Mouse (Mus musculus) stomach, embryonic 14.5 days (tissue): ENCODE data around the gene Gsc. TPM values are rescaled to one million over a fixed set of nuclear protein-coding genes. Genes with fewer than 3 reads are reported as not detected.
"Not testable (repeated sequence)": the region's sequence is repeated elsewhere in the genome, so short reads cannot be mapped to it uniquely, and the experiment has no call there.

Experiments used
- ATAC-seq: fragments of 200-750 bp; cut with Nextera tagmentation; 2 replicates; pipeline ENCODE4 v1.8.0; 2017; ENCODE audit warnings: low read depth, moderate TSS enrichment; ENCODE audit not compliant: insufficient number of reproducible peaks, insufficient read depth, low FRiP score
- H3K27ac ChIP-seq: fragments of 300-500 bp; sonication (generic); 2 replicates; pipeline ENCODE4 v1.5.1; 2014; ENCODE audit warnings: mild to moderate bottlenecking, low read length, moderate library complexity, mixed read lengths
- H3K27me3 ChIP-seq: fragments of 300-500 bp; sonication (generic); 2 replicates; pipeline ENCODE4 v1.6.1; 2014; ENCODE audit warnings: low read length, control low read depth, mixed read lengths; ENCODE audit not compliant: control insufficient read depth, insufficient read depth
- H3K36me3 ChIP-seq: fragments of 300-500 bp; sonication (generic); 2 replicates; pipeline ENCODE4 v1.6.1; 2014; ENCODE audit warnings: mild to moderate bottlenecking, control low read depth, low read length, moderate library complexity, mixed read lengths; ENCODE audit not compliant: control insufficient read depth, insufficient read depth
- H3K4me1 ChIP-seq: fragments of 300-500 bp; sonication (generic); 2 replicates; pipeline ENCODE4 v1.6.1; 2014; ENCODE audit warnings: low read length, control low read depth, mixed read lengths; ENCODE audit not compliant: control insufficient read depth, insufficient read depth
- H3K4me2 ChIP-seq: fragments of 300-500 bp; sonication (generic); replicated peaks from 2 replicates; pipeline ENCODE4 v1.6.1; 2014; ENCODE audit warnings: low read depth, low read length, control low read depth
- H3K4me3 ChIP-seq: fragments of 300-500 bp; sonication (generic); 2 replicates; pipeline ENCODE4 v1.5.1; 2014; ENCODE audit warnings: low read depth, low read length, control low read depth
- H3K9ac ChIP-seq: fragments of 300-500 bp; sonication (generic); replicated peaks from 2 replicates; pipeline ENCODE4 v1.6.1; 2014; ENCODE audit warnings: low read depth, mild to moderate bottlenecking, control low read depth, low read length, moderate library complexity, mixed read lengths
- H3K9me3 ChIP-seq: fragments of 300-500 bp; sonication (generic); 2 replicates; pipeline ENCODE4 v1.6.1; 2016; ENCODE audit warnings: low read depth, low read length, control low read depth; ENCODE audit not compliant: control insufficient read depth
- WGBS: fragments of 180-500 bp; shearing (Covaris S2); extraction: QIAGEN DNeasy Blood & Tissue Kit; methylation state at CpG from one replicate; pipeline ENCODE4 v1.1.7; 2014; 5-methylcytosine and 5-hydroxymethylcytosine counted together
- polyA plus RNA-seq: library from polyadenylated mRNA; unstranded; fragments of >200 nt; fragmentation: Nextera tagmentation; extraction: Ambion mirVana; gene quantifications from 2 replicates; pipeline ENCODE4 v1.2.1, GENCODE M21; 2014

Gene Gsc
- polyA plus RNA-seq, 1 experiment from 2014 or later = 1.9 TPM

DNA sequence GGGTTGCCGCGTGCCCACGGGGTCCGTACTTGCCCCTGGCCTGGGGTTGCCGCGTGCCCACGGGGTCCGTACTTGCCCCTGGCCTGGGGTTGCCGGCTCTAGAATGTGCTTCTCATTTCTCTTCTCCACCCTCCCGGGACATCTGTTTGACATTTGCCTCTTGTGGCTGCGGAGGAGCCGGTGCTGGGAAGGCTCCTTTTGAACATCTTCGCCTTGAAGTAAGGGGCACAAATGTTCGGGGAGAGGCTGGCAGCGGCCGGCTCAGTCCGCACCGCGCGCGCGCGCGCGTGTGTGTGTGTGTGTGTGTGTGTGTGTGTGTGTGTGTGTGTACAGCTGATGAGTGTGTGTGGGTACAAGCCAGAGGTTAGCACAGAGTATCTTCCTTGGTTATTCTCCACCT, 26.1 kb downstream of the Gsc start:
- not testable (repeated sequence) for H3K9ac ChIP-seq, H3K4me2 ChIP-seq, H3K36me3 ChIP-seq, H3K27ac ChIP-seq, ATAC-seq, H3K27me3 ChIP-seq, H3K4me1 ChIP-seq, H3K9me3 ChIP-seq, H3K4me3 ChIP-seq
- WGBS = 78% methylated on average over 25 of the region's 25 CpGs

DNA sequence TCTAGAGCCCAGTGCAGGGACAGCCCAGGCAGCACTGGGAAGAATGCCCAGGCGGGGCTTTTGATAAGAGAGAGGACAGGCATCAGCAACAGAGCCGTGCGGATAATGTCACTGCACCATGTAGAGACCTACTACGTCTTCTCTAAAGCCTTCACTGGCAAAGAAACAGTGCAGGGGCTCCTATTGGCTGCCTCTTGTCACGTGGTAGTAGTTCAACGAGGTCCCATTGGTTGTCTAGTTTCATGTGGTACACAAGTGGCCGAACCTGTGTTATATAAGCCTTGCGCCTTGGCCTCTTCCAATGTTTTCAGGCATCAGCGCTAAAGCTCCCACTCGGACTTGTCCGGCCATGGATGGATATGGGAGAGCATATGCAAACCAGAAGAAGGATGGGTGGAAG, 29.4 kb downstream of the Gsc start:
- no peak for ATAC-seq
- Histone ChIP-seq H3K4me3 (no peak overlapping the region), H3K9ac (no peak overlapping the region), H3K36me3 (no peaks in the 10 kb centered on the region), H3K27me3 (no peaks in the 10 kb centered on the region), H3K9me3 (no peaks in the 10 kb centered on the region), H3K4me1 (no peaks in the 10 kb centered on the region), H3K27ac (no peak overlapping the region), H3K4me2 (no peak overlapping the region)
- 86% methylated on average over 11 of the region's 11 CpGs for WGBS

GRCm38 (mm10) chr12:104440087-104440760, 32.9 kb downstream of the Gsc start:
- no peak for ATAC-seq
- Histone ChIP-seq H3K4me1 (no peaks in the 10 kb centered on the region), H3K4me2 (no peak overlapping the region), H3K9me3 (no peaks in the 10 kb centered on the region), H3K9ac (no peak overlapping the region), H3K4me3 (no peak overlapping the region), H3K27ac (no peak overlapping the region), H3K27me3 (no peaks in the 10 kb centered on the region), H3K36me3 (no peaks in the 10 kb centered on the region)
- 10% methylated on average over 22 of the region's 22 CpGs for WGBS

GRCm38 (mm10) chr12:104433951-104434735, 39.0 kb downstream of the Gsc start:
- no peaks in the 10 kb centered on the region for H3K36me3 ChIP-seq
- ATAC-seq = no peak
- no peaks in the 10 kb centered on the region for H3K4me1 ChIP-seq
- no peak overlapping the region for H3K4me2 ChIP-seq
- H3K9me3 ChIP-seq = no peaks in the 10 kb centered on the region
- no peak overlapping the region for H3K9ac ChIP-seq
- 61% methylated on average over 20 of the region's 20 CpGs for whole genome bisulfite sequencing
- H3K4me3 ChIP-seq = no peak overlapping the region
- H3K27me3 ChIP-seq = no peaks in the 10 kb centered on the region
- no peak overlapping the region for H3K27ac ChIP-seq

DNA sequence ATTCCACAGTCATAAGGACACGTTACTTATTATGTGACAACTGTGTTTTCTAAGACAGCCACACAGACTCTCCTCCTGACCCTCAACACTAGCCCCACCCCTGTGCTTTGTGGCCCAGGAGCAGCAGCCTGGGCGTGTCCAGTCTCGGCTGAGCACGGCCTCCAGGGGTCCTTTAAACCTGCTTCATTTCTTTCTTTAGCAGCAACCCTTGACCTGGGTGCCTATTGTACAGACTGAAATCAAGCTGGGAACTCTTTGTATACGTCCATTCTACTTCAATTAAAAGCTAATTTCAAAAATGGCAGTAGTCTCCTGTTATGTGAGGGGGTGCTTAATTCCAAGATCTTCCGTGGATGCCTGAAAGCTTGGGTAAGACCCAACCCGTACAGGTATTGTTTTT, 39.9 kb downstream of the Gsc start:
- Histone ChIP-seq H3K4me3 (no peak overlapping the region), H3K36me3 (no peaks in the 10 kb centered on the region), H3K9ac (no peak overlapping the region), H3K27me3 (no peaks in the 10 kb centered on the region), H3K4me1 (no peaks in the 10 kb centered on the region), H3K9me3 (no peaks in the 10 kb centered on the region), H3K4me2 (no peak overlapping the region), H3K27ac (no peak overlapping the region)
- 53% methylated on average over 7 of the region's 7 CpGs for WGBS
- no peak for ATAC-seq

DNA sequence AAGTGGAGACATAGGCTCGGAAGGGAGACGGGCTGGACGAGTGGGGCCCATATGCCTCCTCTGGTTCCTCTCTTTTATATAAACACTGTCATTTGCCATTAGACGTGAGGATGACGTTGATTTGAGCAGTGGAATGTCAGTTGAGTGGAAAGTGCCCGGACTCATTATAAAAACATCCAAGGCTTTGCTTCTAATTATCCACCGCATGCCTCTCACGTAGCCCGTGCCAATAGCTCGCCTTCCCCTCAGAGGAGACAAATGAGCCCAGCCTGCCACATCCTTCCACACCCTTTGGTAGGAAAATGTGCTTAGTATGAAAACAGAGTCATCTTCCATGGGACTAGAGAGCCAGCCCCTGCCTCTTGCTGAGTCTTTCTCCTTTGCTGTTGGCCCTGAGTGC, 41.8 kb downstream of the Gsc start:
- no peak for ATAC-seq
- no peak overlapping the region for H3K4me2 ChIP-seq
- H3K9ac ChIP-seq = no peak overlapping the region
- WGBS = 57% methylated on average over 10 of the region's 10 CpGs
- no peaks in the 10 kb centered on the region for H3K36me3 ChIP-seq
- H3K9me3 ChIP-seq = no peaks in the 10 kb centered on the region
- no peaks in the 10 kb centered on the region for H3K27me3 ChIP-seq
- no peaks in the 10 kb centered on the region for H3K4me1 ChIP-seq
- H3K4me3 ChIP-seq = no peak overlapping the region
- H3K27ac ChIP-seq = no peak overlapping the region

- H3K4me3 ChIP-seq = no peak overlapping the region
- H3K27ac ChIP-seq = no peak overlapping the region
- no peaks in the 10 kb centered on the region for H3K9me3 ChIP-seq
- no peaks in the 10 kb centered on the region for H3K36me3 ChIP-seq
- H3K27me3 ChIP-seq = no peaks in the 10 kb centered on the region
- H3K9ac ChIP-seq = no peak overlapping the region
- WGBS = 8% methylated on average over 7 of the region's 7 CpGs
- no peak overlapping the region for H3K4me2 ChIP-seq
- 0 out of 2 replicates have a peak, but pooled peaks have one; percentile 10 for ATAC-seq
- H3K4me1 ChIP-seq = no peaks in the 10 kb centered on the region
These were observed 46.2 kb downstream of the Gsc start for GRCm38 (mm10) chr12:104426915-104427314.

DNA sequence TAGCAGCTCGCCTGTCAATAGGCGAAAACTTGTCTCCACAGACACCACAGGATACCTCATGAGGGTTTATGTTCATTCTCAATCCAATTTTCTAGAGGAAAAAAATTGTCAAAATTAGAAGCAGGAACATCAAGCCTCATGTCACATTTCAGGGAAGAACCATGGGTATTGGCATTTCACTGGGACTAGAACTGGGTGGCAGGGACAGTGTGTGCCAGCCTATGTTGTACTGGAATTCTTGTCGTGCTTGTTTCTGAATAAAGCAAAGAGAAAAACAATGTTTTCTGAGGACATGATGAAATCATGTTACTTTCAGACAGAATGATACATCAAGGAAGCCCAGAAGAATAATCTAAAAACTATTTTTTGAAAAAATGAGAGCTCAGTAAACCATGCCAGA, 47.5 kb downstream of the Gsc start:
- Histone ChIP-seq H3K27ac (no peak overlapping the region), H3K4me3 (no peak overlapping the region), H3K27me3 (no peaks in the 10 kb centered on the region), H3K9ac (no peak overlapping the region), H3K4me2 (no peak overlapping the region), H3K4me1 (no peaks in the 10 kb centered on the region), H3K9me3 (no peaks in the 10 kb centered on the region), H3K36me3 (no peaks in the 10 kb centered on the region)
- ATAC-seq = no peak
- WGBS = 72% methylated on average over 3 of the region's 3 CpGs
